Mouse (Mus musculus) naive thymus-derived CD4-positive, alpha-beta T cell, adult 2 months (primary cell): ENCODE measurements around the gene Krt73.

ENCODE experiments used
- DNase-seq: peaks from one replicate; pipeline ENCODE4 v3.0.0-alpha.2; 2011; ENCODE audit warnings: low read depth

Gene Krt73

GRCm38 (mm10) chr15:101802296-101802835 is at the start of gene Krt73:
TSS of gene Krt73 (minus strand) at chr15:101802346.
- DNase-seq = no peak

DNA sequence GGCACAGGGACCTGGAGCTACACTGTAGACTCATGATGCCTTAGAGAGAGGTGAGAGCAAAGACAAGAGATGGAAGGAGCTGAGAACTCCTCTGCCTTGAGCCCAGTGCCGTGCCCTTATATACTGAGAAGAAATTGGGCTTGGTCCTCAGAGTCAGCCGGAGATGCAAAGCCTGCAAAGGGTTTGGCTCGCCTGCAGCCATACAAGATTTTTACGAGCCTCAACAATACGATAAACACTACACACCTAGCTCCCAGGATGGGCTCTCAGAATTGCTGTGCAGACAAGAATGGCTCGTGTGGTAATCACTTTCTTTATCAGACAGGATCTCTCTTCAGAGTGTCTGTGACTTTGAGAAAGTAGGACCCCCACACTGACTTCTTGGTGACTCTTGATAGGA is 48.5 kb upstream of the Krt73 start, which contains the start of gene Krt1:
TSS of gene Krt1 (minus strand) at position 101 of the 400 bp plus-strand sequence.
- DNase-seq = no peak

- DNase-seq = peak; percentile 28
Measured at GRCm38 (mm10) chr15:101845971-101846403, 43.8 kb upstream of the Krt73 start.

- DNase-seq = no peak
Measured at GRCm38 (mm10) chr15:101843192-101843591, 41.0 kb upstream of the Krt73 start.

DNA sequence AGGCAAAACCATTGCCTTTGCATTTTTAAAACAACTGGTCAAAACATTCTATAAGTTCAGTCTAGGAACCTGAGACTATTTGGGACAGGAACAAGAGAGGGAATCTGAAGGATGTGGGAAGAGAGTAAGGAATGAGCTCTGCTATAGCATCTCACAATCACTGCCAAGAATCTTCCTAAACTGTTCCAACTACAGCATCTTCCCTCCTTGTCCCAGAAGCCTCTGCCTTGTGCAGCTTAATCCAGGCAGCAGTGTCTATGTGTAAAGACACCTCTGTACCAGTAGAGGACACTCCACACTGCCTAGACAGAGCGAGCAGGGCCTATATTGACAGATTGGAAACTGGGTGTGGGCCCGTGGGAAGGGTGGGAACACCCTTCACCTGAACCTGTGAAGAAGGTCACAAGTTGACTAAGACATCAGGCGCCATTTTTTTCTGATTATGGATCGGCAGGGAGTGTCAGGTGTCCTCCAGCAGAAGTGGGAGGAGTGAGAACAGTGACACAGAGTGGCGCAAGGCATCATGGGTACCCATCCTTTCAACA is 32.7 kb upstream of the Krt73 start:
- no peak for DNase-seq

- no peak for DNase-seq
Measured at GRCm38 (mm10) chr15:101833131-101833530, 31.0 kb upstream of the Krt73 start.

DNA sequence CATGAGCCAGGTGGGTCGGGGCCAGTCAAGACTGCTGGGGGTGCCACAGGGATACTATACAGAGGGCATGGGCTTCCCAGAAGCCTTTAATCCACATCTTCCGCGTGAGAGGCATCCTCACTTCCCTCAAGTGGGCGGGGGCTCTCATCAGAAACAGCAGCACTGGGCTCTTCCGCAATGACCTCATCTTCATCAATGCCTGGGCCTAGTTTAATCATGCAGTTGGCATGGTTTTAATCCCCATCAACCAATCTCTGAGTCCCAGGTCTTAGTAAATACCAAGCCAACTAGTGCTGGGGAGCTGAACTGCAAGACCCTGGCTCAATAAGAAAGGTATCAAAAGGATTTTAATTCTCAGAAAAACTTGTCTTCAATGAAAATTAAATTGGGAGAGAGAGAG is 27.3 kb upstream of the Krt73 start:
- DNase-seq = no peak

DNA sequence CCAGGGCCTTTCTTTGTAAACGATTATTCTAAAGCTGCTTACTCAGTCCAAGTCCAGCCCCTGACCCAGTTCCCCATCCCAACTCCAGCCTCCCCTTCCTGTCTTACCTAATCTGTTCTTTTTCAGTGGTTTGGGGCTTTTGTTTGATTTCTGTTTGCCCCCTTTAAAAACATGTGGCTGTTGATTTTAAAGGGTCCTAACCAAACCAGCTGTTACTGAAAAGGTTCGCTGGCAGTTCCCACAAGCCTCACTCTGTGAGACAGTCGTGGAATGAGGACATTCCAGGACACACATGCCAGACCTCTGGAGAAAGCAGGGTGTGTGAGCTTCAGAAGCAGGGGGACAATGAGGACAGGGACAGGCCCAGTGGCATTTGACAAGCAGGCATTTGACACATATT is 19.6 kb upstream of the Krt73 start:
- no peak for DNase-seq

DNA sequence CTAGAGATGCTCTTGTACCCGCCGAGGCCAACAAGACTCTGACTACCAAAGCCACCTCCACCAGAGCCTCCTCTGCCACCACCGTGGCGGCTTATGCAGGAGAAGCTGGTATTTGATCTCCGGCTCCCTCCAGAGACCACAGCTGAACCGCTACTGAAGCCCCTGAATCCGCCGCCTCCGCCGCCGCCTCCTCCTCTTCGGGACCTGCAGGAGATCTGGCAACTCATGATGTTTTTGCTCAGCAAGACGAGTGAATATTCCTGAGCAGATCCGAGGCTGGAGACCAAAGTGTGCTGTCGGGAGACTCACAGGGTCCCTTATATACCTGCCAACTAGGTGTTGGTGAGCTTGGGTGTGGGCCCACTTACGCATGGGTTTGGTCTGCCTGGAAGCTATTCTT is 15.7 kb upstream of the Krt73 start, which contains the start of gene Krt2:
TSS of gene Krt2 (minus strand) at position 295 of the 400 bp plus-strand sequence.
- DNase-seq = no peak

DNA sequence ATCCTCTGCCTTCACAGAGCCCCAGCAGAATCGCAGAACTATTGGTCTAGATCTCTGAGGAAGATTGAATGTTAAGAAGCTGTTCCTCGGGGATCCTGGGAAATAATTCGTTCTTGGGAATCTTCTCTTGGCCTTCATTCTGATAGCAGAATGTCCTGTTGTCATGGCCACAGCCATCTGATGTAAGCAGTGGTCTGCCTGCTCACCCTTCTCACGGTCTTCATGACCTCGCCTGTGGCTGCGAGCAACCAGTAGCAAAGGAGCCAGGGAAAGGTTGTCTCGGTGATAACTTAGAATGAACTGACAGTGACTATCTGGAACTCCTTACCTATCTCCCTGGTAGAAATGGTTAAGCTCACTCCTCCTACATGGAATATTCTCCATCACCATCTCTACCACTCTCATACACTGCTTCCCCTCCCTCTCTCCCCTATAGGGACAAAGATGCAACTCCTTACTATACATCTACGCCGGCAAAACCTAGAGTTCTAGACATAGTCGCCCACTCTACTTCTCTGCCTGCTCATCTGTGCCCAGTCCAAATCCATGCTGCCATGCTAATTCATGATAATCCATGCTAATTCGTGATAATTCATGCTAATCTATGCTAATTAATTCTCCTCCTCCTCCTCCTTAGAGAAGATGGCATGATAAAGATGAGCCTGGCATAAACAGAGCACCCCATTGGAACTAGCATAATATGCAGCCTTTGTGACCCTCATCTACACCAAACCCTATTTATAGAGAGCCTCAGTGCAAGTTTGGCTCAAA is 1.1 kb upstream of the Krt73 start:
- no peak for DNase-seq

DNA sequence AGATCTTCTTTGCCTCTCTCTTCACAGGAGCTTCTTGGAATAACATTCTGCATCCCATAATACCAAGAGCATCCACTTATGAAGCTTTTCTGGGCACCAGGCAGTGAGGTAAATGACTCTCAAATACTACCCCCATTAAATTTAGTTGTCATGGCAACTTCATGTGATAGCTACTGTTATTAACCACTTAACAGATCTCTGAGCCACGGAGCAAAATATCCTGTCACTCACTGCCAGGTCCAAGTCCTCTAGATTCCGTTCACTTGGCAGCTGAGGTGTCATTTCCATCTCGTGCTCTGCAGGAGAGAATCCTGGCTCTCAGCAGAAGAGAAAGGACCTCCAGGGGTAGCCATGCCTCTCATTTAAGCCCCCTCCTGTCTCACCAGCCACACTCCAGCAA is 11.3 kb downstream of the Krt73 start:
- DNase-seq = no peak

DNA sequence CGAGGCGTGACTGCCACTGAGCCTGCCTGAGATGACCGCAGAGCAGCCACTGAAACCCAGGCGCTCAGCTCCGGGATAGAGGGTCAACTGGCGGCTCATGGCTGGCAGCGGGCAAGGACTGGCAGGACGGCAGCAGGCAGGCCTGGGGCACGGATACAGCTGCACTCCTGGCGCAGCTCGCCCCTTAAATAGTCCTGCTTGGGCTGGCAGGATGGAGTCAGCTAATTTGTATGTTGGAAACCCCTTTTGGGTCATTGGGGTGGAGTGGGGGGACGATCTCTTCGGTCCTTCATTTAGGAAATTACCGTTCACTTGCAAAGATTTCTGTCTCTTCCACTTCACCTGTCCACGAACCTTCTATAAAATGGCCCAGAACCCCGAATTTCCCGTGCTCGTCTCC is 15.8 kb downstream of the Krt73 start, which contains the start of gene Krt72:
TSS of gene Krt72 (minus strand) at position 101 of the 400 bp plus-strand sequence.
- DNase-seq = no peak

- no peak for DNase-seq
Measured at GRCm38 (mm10) chr15:101773420-101773819, 28.7 kb downstream of the Krt73 start.

DNA sequence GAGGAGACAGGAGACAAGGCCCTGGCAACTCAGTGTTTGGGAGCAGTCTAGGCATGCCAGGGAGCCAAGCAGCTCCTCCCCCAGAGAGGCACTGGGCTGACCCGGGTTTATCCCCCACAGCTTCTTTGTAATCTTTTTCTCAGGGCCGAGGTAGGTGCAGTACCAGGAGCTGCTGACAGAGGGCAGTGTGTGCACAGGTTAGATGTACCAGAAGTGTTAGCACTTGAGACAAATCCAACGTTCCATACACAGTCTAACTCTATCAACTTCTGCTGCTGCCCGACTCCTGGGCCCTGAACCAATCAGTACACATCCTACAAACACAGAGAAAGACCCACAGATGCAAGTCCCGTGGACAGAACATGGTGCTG is 29.4 kb downstream of the Krt73 start:
- peak; percentile 69 for DNase-seq

DNA sequence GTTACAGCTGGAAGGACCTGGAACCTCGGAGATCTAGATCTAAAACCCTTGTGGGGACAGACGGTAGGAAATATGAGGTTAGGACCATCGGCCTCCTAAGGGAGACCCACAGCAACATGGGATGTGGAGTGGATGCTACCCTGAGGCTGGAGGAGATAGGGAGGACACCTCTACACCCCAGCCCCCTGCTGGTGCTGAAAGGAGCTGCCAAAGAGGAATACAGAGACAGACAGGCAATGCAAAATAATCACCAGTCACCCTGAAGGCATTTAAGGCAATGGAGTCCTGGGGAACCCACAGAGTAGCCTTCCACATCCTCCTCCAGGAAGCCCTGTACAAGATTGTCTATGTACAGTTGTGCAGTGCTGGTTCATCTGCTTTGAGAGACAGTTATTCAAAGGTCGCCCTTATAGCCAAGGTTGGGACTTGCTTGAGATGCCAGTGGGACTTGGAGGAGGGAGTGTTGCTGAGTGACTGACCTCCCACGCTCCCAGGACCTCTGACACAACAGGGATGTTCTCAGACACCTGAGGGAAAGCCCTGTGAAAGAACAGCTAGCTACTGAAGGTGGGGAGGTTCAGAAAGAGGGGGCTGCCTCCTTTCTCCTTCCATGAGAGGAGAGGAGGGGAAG is 30.0 kb downstream of the Krt73 start:
- no peak for DNase-seq

DNA sequence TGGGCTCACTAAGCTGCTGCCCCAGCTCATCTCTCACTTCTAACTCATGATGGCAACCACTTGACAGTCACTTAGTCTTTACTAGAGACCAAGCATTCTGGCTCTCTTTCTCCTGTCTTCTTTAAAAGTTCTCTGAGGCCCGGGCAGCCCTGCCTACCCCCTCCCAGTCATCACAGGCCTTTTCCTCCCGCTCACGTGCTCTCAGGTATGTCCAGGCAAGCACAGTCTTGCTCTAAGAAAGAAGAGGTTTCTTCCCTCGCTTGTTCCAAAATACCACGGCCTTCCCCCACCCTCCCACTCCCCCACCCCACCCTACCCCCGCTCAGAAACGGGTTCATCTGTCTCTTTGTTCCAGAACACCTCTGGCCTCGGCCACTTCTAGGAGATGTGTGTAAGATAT is 31.9 kb downstream of the Krt73 start:
- DNase-seq = no peak
